Mouse (Mus musculus): ENCODE measurements at regions not wholly inside any gene's neighbourhood (a gene's known extent, or its start where the extent isn't known, plus 50 kb on each side); places are given as distances from the start of the nearest gene placed in this dataset.

DNA sequence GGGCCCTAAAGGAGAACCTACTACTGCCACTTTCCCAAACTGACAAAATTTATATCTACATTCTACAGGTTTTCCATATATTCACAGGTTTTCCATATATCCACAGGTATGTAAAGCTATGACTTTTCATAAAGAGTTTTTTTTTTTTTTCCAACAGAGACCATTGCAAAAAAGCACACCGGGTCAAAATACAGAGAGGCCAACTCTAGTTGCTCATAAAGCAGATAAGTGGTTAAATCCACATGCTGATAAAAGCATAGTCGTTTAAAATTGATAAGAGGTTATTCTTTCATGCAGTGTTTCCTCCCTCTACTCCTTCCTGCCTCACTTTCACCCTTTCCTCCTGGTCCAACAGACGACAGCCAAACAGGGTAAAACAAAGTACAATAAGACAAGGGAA is 60.7 kb upstream of the Pgr start:
- no peak overlapping the region for H3K9ac ChIP-seq
- H3K36me3 ChIP-seq: no peaks in the 10 kb centered on the region
- ATAC-seq (replicated peaks; ENCODE audit: low FRiP score): no peak
- H3K9me3 ChIP-seq (replicated peaks): no peaks in the 10 kb centered on the region
- H3K4me3 ChIP-seq (replicated peaks): no peak overlapping the region
- WGBS: 82% methylated on average over 3 of the region's 3 CpGs
- H3K4me1 ChIP-seq: no peaks in the 10 kb centered on the region
- H3K27me3 ChIP-seq: no peaks in the 10 kb centered on the region
- no peak overlapping the region for H3K4me2 ChIP-seq
- no peak overlapping the region for H3K27ac ChIP-seq

Data from kidney, embryonic 15.5 days (tissue).